Mouse (Mus musculus): ENCODE results near the gene Trmt2a.

DNA sequence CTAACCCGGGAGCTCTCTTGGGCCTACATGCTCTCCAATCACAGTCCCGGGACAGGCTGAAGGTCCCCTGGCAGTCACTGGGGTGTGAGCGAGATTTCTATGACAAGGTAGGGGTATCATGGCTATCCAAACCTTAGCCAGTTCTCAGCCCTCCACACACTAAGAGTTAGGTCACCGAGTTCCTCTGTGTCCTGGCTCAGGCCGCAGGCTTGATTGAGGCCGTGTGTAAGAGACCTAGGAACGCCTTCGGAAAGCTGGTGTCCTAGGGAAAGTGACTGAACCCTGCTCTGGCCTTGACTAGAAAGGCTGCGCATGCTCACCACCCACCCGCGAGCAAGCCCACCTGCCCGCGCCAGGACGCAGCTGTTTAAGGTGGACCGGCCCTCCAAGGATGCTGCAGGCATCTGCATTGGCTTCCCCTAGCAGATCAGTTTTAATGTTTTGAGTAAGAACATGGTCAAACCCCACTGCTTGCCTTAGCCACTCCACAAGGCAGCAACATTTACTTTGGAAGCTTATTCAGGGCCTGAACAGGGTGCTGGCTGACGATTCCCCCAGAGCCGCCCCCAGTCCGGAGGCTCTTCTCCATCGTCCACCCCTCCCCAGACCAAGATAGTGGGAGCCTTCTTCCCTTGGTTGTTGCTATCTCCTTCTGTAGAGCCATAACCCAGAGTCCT lies 13.0 kb upstream of the Trmt2a start:
- TF ChIP-seq ZNF384 (IDR thresholded peaks at IDR 0.05; ENCODE audit: low read depth, low read length) (no peak), MAFK (IDR thresholded peaks at IDR 0.05; ENCODE audit: insufficient read depth, low read depth, low read length) (no peak)

Measured in ES-E14 (cell line).